ENCODE assay signal across 8 mouse cellular contexts in genomic region chr9:76236626-76237025, GRCm38 (mm10). TPM values are rescaled to one million over a fixed set of nuclear protein-coding genes. Genes with fewer than 3 reads are reported as not detected.
DNase-seq lines count a peak whose midpoint lies in the region; ATAC-seq and TF ChIP-seq lines count a peak whose summit lies in the region.

No protein-coding gene starts in this region.

- under 1% methylated on average over 7 of the region's 7 CpGs for WGBS in forebrain, postnatal 0 days

- peaks cover 0 to 8% of the 10 kb centered on the region in 2 experiments; a peak in 1 of 4 replicates for H3K36me3 ChIP-seq in MEL (ENCODE audit: control insufficient read depth in 1 of 2, insufficient read depth in 2 of 2, low read length in 2 of 2)
- no peaks in the 10 kb centered on the region for H3K36me3 ChIP-seq in forebrain, postnatal 0 days (ENCODE audit: insufficient read depth)

- H3K4me1 ChIP-seq in MEL (ENCODE audit: control insufficient read depth in 1 of 2, insufficient read depth in 2 of 2, low read length in 2 of 2), result no peaks in the 10 kb centered on the region; a peak in 1 of 4 replicates
- no peaks in the 10 kb centered on the region for H3K4me1 ChIP-seq in forebrain, postnatal 0 days (ENCODE audit: insufficient read depth)

- H3K79me2 ChIP-seq in MEL (ENCODE audit: control insufficient read depth, insufficient read depth, low read length, poor library complexity), result no peaks in the 10 kb centered on the region

- peak overlapping the region; percentile 51 for H3K4me2 ChIP-seq in forebrain, postnatal 0 days (ENCODE audit: low read depth)

- no peak overlapping the region for H3K9ac ChIP-seq in MEL (ENCODE audit: control insufficient read depth, low read depth, low read length, poor library complexity, severe bottlenecking)
- H3K9ac ChIP-seq in forebrain, postnatal 0 days, result 0 out of 2 replicates have a peak overlapping the region, but pooled peaks have one; percentile 4

- no peaks in the 10 kb centered on the region for H3K9me3 ChIP-seq in MEL (replicated peaks; ENCODE audit: insufficient read depth, low read length)
- no peaks in the 10 kb centered on the region for H3K9me3 ChIP-seq in forebrain, postnatal 0 days (ENCODE audit: low read length)

- H3K4me3 ChIP-seq in MEL (ENCODE audit: control insufficient read depth in 1 of 2, insufficient read depth in 1 of 2, low read depth in 2 of 2, low read length in 2 of 2), result peak overlapping the region; percentile 19 to 28; a peak in 2 of 4 replicates
- peak overlapping the region; percentile 23 for H3K4me3 ChIP-seq in forebrain, postnatal 0 days (ENCODE audit: low read depth, low read length)

- H3K27me3 ChIP-seq in MEL (ENCODE audit: control insufficient read depth in 1 of 2, insufficient read depth in 2 of 2, low read length in 2 of 2), result no peaks in the 10 kb centered on the region
- H3K27me3 ChIP-seq in forebrain, postnatal 0 days (ENCODE audit: insufficient read depth, low read length), result no peaks in the 10 kb centered on the region

- TF ChIP-seq EP300 in MEL (IDR thresholded peaks at IDR 0.05; ENCODE audit: low read depth in 1 of 2, low read length in 2 of 2), result no peak

- peak; percentile 83 for DNase-seq in MEL (ENCODE audit: low read depth, low spot score)
- peak; percentile 44 for DNase-seq in cerebellum, adult 8-10 months
- DNase-seq in forebrain, postnatal 0 days, result peak; percentile 87
- DNase-seq in heart, postnatal 4 days, result peak; percentile 69
- peak; percentile 47 to 85 for DNase-seq in layer of hippocampus, adult 18-20 months (ENCODE audit: low spot score in 2 of 2)
- DNase-seq in lung, adult 18-20 months, result peak; percentile 24 to 50
- peak; percentile 21 for DNase-seq in urinary bladder, postnatal 10 days (ENCODE audit: low spot score)

- peak; percentile 86 for ATAC-seq in forebrain, postnatal 0 days
- peak; percentile 76; the same call in 1 of the 2 replicates for ATAC-seq in neutrophil, adult 5-6 weeks (ENCODE audit: extremely low read depth, insufficient number of reproducible peaks, low FRiP score, poor library complexity, severe bottlenecking)

- TF ChIP-seq CTCF in MEL (IDR thresholded peaks at IDR 0.05 in 2 of 3, conservative IDR thresholded peaks at IDR 0.05 in 1 of 3; ENCODE audit: control insufficient read depth in 1 of 3, insufficient read depth in 1 of 3, low read depth in 2 of 3, low read length in 3 of 3, poor library complexity in 1 of 3, severe bottlenecking in 1 of 3), result peak; percentile 61 to 80 (median 68)
- peak; percentile 83 for TF ChIP-seq CTCF in forebrain, postnatal 0 days (IDR thresholded peaks at IDR 0.05; ENCODE audit: low read depth)

- TF ChIP-seq RAD21 in MEL (IDR thresholded peaks at IDR 0.05; ENCODE audit: low read depth, low read length), result peak; percentile 71

- H3K27ac ChIP-seq in MEL (ENCODE audit: control insufficient read depth, low read depth, low read length), result no peak overlapping the region
- H3K27ac ChIP-seq in forebrain, postnatal 0 days (ENCODE audit: low read depth, low read length), result no peak overlapping the region

- TF ChIP-seq POLR2A in MEL (IDR thresholded peaks at IDR 0.05; ENCODE audit: control insufficient read depth in 1 of 2, insufficient read depth in 1 of 2, low read depth in 1 of 2, low read length in 2 of 2, poor library complexity in 1 of 2), result no peak

TF ChIP-seq in MEL, 35 proteins besides CTCF, POLR2A, EP300 and RAD21:
- TF ChIP-seq SMC3 (IDR thresholded peaks at IDR 0.05; ENCODE audit: low read depth, low read length) (peak; percentile 77), ZC3H11A (IDR thresholded peaks at IDR 0.05; ENCODE audit: low read depth, low read length) (peak; percentile 69), MAFK (IDR thresholded peaks at IDR 0.05; ENCODE audit: borderline replicate concordance, low read depth, low read length) (no peak), GABPA (IDR thresholded peaks at IDR 0.05; ENCODE audit: low read depth, low read length) (no peak), GATA1 (IDR thresholded peaks at IDR 0.05; ENCODE audit: low read depth, low read length) (peak; percentile 53; the same call in 1 of the 2 replicates)

RNA-seq across cellular contexts. Expression of gene Gfral, which starts 23.2 kb away (rescaled TPM):
- not detected in 2 replicates for total RNA-seq in MEL (2012; rRNA removed)
- polyA plus RNA-seq in MEL (2012; ENCODE audit: insufficient read depth in 1 of 2, insufficient read length in 2 of 2, low read depth in 1 of 2, low replicate concordance in 2 of 2, missing spikeins in 1 of 2), result not detected
- total RNA-seq in forebrain, postnatal 0 days (2014; rRNA removed), result not detected in 2 replicates
- not detected in 2 replicates for polyA plus RNA-seq in forebrain, postnatal 0 days (2015; fragmentation: Nextera tagmentation; extraction: Ambion mirVana)
- not detected for total RNA-seq in heart, postnatal 4 days (2021)
- not detected for total RNA-seq in layer of hippocampus, adult 18-20 months (2021)
- total RNA-seq in neutrophil, adult 5-6 weeks (2017), result not detected in 2 replicates

Comparison
In these comparisons a context has a peak if more than half of its experiments do, and no peak if none do; other contexts are left out.
1. DNase-seq: peak in every context shown above with its lines; median percentile 87 in forebrain, postnatal 0 days; 83 in MEL; 69 in heart, postnatal 4 days; 66 in layer of hippocampus, adult 18-20 months; 44 in cerebellum, adult 8-10 months; 37 in lung, adult 18-20 months; 21 in urinary bladder, postnatal 10 days.